Mouse (Mus musculus): Measurements from ENCODE around the gene Arl13b. TPM values are rescaled to one million over a fixed set of nuclear protein-coding genes. Genes with fewer than 3 reads are reported as not detected.

Gene Arl13b
- total and polyA plus RNA-seq, 3 experiments: 9.3 to 14.5 (median 10.9) TPM

DNA sequence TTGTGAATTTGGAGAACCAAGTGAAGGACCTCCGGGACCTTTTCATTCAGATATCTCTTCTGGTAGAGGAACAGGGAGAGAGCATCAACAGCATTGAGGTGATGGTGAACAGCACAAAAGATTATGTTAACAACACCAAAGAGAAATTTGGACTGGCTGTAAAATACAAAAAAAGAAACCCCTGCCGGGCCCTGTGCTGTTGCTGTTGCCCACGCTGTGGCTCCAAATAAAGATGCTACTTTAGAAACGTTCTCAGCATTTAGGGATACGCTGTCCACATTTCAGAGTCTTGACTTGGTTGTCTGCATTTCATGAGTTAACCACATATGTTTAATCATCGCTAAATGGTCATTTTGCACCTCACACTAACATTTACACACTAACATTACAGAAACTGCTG is 24.4 kb downstream of the Arl13b start:
- TF ChIP-seq POLR2AphosphoS2 (IDR thresholded peaks at IDR 0.05; ENCODE audit: low read depth, low read length) (no peak), USF1 (IDR thresholded peaks at IDR 0.05; ENCODE audit: low read depth, low read length) (no peak), ZKSCAN1 (IDR thresholded peaks at IDR 0.05; ENCODE audit: borderline replicate concordance, low read depth, low read length) (no peak), UBTF (IDR thresholded peaks at IDR 0.05; ENCODE audit: low read depth, low read length) (no peak), JUN (IDR thresholded peaks at IDR 0.05; ENCODE audit: insufficient read depth, low read depth, low read length) (no peak), RCOR1 (conservative IDR thresholded peaks at IDR 0.05; ENCODE audit: low read depth, low read length) (no peak), GABPA (IDR thresholded peaks at IDR 0.05; ENCODE audit: insufficient replicate concordance, low read depth, low read length) (no peak), PAX5 (IDR thresholded peaks at IDR 0.05; ENCODE audit: low read length) (no peak), IRF4 (IDR thresholded peaks at IDR 0.05; ENCODE audit: low read depth, low read length) (no peak), SMC3 (IDR thresholded peaks at IDR 0.05; ENCODE audit: low read depth, low read length) (no peak), KAT2A (IDR thresholded peaks at IDR 0.05; ENCODE audit: insufficient replicate concordance, low read length) (no peak), TCF12 (IDR thresholded peaks at IDR 0.05; ENCODE audit: low read depth, low read length) (no peak), ZNF384 (IDR thresholded peaks at IDR 0.05; ENCODE audit: low read depth, low read length) (no peak), MYC (IDR thresholded peaks at IDR 0.05; ENCODE audit: low read depth, low read length) (no peak), MAZ (IDR thresholded peaks at IDR 0.05; ENCODE audit: low read depth, low read length) (no peak), ZMIZ1 (IDR thresholded peaks at IDR 0.05; ENCODE audit: low read depth, low read length) (no peak), ELF1 (IDR thresholded peaks at IDR 0.05; ENCODE audit: low read depth, low read length) (no peak), CTCF (conservative IDR thresholded peaks at IDR 0.05 in 1 of 2, IDR thresholded peaks at IDR 0.05 in 1 of 2; ENCODE audit: low read depth in 2 of 2, low read length in 2 of 2) (no peak)
- in situ Hi-C loops (cut with MboI; ENCODE audit: low pct_ligation_motif_present, low pct_unique_long_range_greater_than_20kb, low sequenced_read_pairs) (no loop called here), dilution Hi-C loops (cut with MboI; ENCODE audit: extremely low pct_ligation_motif_present, extremely low pct_unique_long_range_greater_than_20kb, low sequenced_read_pairs) (no loop called here)
- Histone ChIP-seq H3K27me3 (replicated peaks) (no peaks in the 10 kb centered on the region), H3K4me3 (replicated peaks in 1 of 3; ENCODE audit: low read depth in 2 of 3, low read length in 2 of 3, poor library complexity in 1 of 3) (no peak overlapping the region), H3K4me2 (ENCODE audit: insufficient read depth, low read depth, poor library complexity, severe bottlenecking) (no peak overlapping the region), H3K27ac (ENCODE audit: insufficient read depth, low read depth) (no peak overlapping the region), H3K36me3 (replicated peaks in 1 of 2; ENCODE audit: control insufficient read depth in 1 of 2, insufficient read depth in 1 of 2, low read length in 1 of 2) (peaks cover 0 to 19% of the 10 kb centered on the region in 2 experiments), H3K9ac (ENCODE audit: insufficient read depth, low read depth) (no peak overlapping the region), H3K79me2 (replicated peaks; ENCODE audit: control insufficient read depth, extremely low read depth, insufficient read depth, poor library complexity, severe bottlenecking) (no peaks in the 10 kb centered on the region), H3K4me1 (ENCODE audit: control insufficient read depth in 1 of 2, insufficient read depth in 2 of 2) (no peaks in the 10 kb centered on the region), H3K9me3 (replicated peaks; ENCODE audit: low read length) (no peaks in the 10 kb centered on the region)
- DNase-seq (ENCODE audit: extremely low read depth): no peak

DNA sequence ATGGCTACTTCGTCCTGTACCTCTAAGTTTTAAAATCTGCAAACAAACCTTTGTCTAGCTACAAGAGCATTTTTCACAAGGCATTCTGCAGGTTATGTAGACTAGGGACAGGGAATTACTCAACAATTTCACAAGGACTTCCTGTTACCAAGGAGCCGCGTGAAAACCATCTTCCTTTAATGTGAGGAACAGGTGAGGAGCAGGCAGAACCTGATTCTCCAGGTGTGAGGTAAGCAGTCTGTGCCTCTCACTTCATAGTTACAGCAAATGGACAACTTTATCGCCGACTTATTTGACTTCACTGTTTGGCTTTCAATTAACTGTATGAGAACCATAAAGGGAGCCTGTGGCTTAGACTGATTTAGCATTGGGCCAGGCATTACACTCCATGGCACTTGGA is 32.3 kb downstream of the Arl13b start, which contains the start of gene Stx19:
Stx19 (plus strand) TSS at position 186 of the 400 bp plus-strand sequence.
- H3K79me2 ChIP-seq (replicated peaks; ENCODE audit: control insufficient read depth, extremely low read depth, insufficient read depth, poor library complexity, severe bottlenecking): no peaks in the 10 kb centered on the region
- H3K4me1 ChIP-seq (ENCODE audit: control insufficient read depth in 1 of 2, insufficient read depth in 2 of 2): no peaks in the 10 kb centered on the region
- H3K4me2 ChIP-seq (ENCODE audit: insufficient read depth, low read depth, poor library complexity, severe bottlenecking): no peak within 1 kb of the TSS
- TF ChIP-seq IRF4 (IDR thresholded peaks at IDR 0.05; ENCODE audit: low read depth, low read length): no peak
- no peak for TF ChIP-seq ZC3H11A (IDR thresholded peaks at IDR 0.05; ENCODE audit: low read depth, low read length)
- TF ChIP-seq RCOR1 (conservative IDR thresholded peaks at IDR 0.05; ENCODE audit: low read depth, low read length): no peak
- TF ChIP-seq SIN3A (IDR thresholded peaks at IDR 0.05; ENCODE audit: low read length): no peak
- no peak for TF ChIP-seq USF1 (IDR thresholded peaks at IDR 0.05; ENCODE audit: low read depth, low read length)
- no peak for DNase-seq (ENCODE audit: extremely low read depth)
- in situ Hi-C loops (cut with MboI; ENCODE audit: low pct_ligation_motif_present, low pct_unique_long_range_greater_than_20kb, low sequenced_read_pairs): no loop called here
- peaks cover 0 to 8% of the 10 kb centered on the region in 2 experiments for H3K36me3 ChIP-seq (replicated peaks in 1 of 2; ENCODE audit: control insufficient read depth in 1 of 2, insufficient read depth in 1 of 2, low read length in 1 of 2)
- no peak within 1 kb of the TSS for H3K9ac ChIP-seq (ENCODE audit: insufficient read depth, low read depth)
- H3K9me3 ChIP-seq (replicated peaks; ENCODE audit: low read length): no peaks in the 10 kb centered on the region
- no peak within 1 kb of the TSS for H3K27ac ChIP-seq (ENCODE audit: insufficient read depth, low read depth)
- dilution Hi-C loops (cut with MboI; ENCODE audit: extremely low pct_ligation_motif_present, extremely low pct_unique_long_range_greater_than_20kb, low sequenced_read_pairs): no loop called here
- H3K4me3 ChIP-seq (replicated peaks in 1 of 3; ENCODE audit: low read depth in 2 of 3, low read length in 2 of 3, poor library complexity in 1 of 3): no peak within 1 kb of the TSS
- H3K27me3 ChIP-seq (replicated peaks): no peaks in the 10 kb centered on the region

Data from CH12.LX (cell line).